Mouse (Mus musculus): Measurements from ENCODE around the gene Bicc1.

DNA sequence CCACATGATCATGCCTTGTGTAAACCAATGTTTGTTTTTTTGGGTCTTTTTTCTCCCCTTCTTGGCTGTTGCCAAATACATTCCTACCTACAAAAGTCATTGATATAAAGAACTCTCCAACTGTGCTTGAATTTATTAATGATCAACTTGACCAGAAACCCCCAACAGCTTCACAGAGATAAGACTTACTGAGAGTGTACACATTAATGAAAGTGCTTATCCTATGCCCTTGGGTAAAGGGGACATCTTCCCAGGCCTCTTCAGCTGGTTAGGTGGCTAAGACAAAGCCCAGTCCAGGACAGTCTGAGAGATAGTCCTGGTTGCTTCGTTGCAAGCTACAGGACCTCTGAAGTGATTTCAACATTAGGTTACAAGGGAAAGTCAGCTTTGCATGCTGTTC, 6.4 kb downstream of the Bicc1 start:
- TF ChIP-seq CTCF (IDR thresholded peaks at IDR 0.05) = no peak
- no peak for TF ChIP-seq EP300 (IDR thresholded peaks at IDR 0.05)
